9 mouse cellular contexts compared by ENCODE assay signal in genomic region chr9:32506161-32506560, GRCm38 (mm10). TPM values are rescaled to one million over a fixed set of nuclear protein-coding genes. Genes with fewer than 3 reads are reported as not detected.
DNase-seq lines count a peak whose midpoint lies in the region; ATAC-seq and TF ChIP-seq lines count a peak whose summit lies in the region.
"Had no signal": no experiment of that assay in that cellular context is flagged by ENCODE, and none has a peak within 500 bp of the region (broad histone marks: within the 10 kb centered on the region; RNA-seq: fewer than 3 reads in every experiment).

No protein-coding gene starts in this region.

- no peaks in the 10 kb centered on the region for H3K9me3 ChIP-seq in CH12.LX (replicated peaks; ENCODE audit: low read length)
- H3K9me3 ChIP-seq in embryonic facial prominence, embryonic 10.5 days: no peaks in the 10 kb centered on the region
- no peaks in the 10 kb centered on the region for H3K9me3 ChIP-seq in intestine, embryonic 15.5 days
- H3K9me3 ChIP-seq in forebrain, embryonic 15.5 days: no peaks in the 10 kb centered on the region
- H3K9me3 ChIP-seq: liver, embryonic 15.5 days had no signal

- H3K36me3 ChIP-seq in CH12.LX (replicated peaks in 1 of 2; ENCODE audit: control insufficient read depth in 1 of 2, insufficient read depth in 1 of 2, low read length in 1 of 2): peaks cover 0 to 19% of the 10 kb centered on the region in 2 experiments
- H3K36me3 ChIP-seq in embryonic facial prominence, embryonic 10.5 days (replicated peaks): peaks cover 14% of the 10 kb centered on the region
- no peaks in the 10 kb centered on the region for H3K36me3 ChIP-seq in intestine, embryonic 15.5 days
- no peaks in the 10 kb centered on the region for H3K36me3 ChIP-seq in forebrain, embryonic 15.5 days
- H3K36me3 ChIP-seq: liver, embryonic 15.5 days had no signal

- no peak for TF ChIP-seq RAD21 in CH12.LX (IDR thresholded peaks at IDR 0.05; ENCODE audit: low read depth, low read length)

- DNase-seq in CH12.LX (ENCODE audit: extremely low read depth): no peak
- DNase-seq in embryonic facial prominence, embryonic 10.5 days (ENCODE audit: low spot score): peak; percentile 27
- peak; percentile 59 for DNase-seq in lung, postnatal 10 days
- DNase-seq in ovary, postnatal 10 days (ENCODE audit: low spot score): no peak
- no peak for DNase-seq in layer of hippocampus, postnatal 25 days (ENCODE audit: extremely low spot score in 1 of 2, low spot score in 1 of 2)

- H3K4me2 ChIP-seq in CH12.LX (ENCODE audit: insufficient read depth, low read depth, poor library complexity, severe bottlenecking): peak overlapping the region; percentile 95
- H3K4me2 ChIP-seq in intestine, embryonic 15.5 days (replicated peaks): no peak overlapping the region
- H3K4me2 ChIP-seq in forebrain, embryonic 15.5 days (replicated peaks): no peak overlapping the region
- H3K4me2 ChIP-seq: liver, embryonic 15.5 days had no signal

- peaks cover 35 to 90% of the 10 kb centered on the region in 2 experiments for H3K4me1 ChIP-seq in CH12.LX (ENCODE audit: control insufficient read depth in 1 of 2, insufficient read depth in 2 of 2)
- H3K4me1 ChIP-seq in embryonic facial prominence, embryonic 10.5 days: peaks cover 79% of the 10 kb centered on the region
- peaks cover 16% of the 10 kb centered on the region for H3K4me1 ChIP-seq in intestine, embryonic 15.5 days (replicated peaks)
- H3K4me1 ChIP-seq in forebrain, embryonic 15.5 days: no peaks in the 10 kb centered on the region

- 55% methylated on average over 8 of the region's 8 CpGs for WGBS in embryonic facial prominence, embryonic 10.5 days
- whole genome bisulfite sequencing in intestine, embryonic 15.5 days: 23% methylated on average over 8 of the region's 8 CpGs
- WGBS in forebrain, embryonic 15.5 days: 61% methylated on average over 8 of the region's 8 CpGs

- dilution Hi-C loops in CH12.LX (cut with MboI; ENCODE audit: extremely low pct_ligation_motif_present, extremely low pct_unique_long_range_greater_than_20kb, low sequenced_read_pairs): no loop called here

- peak overlapping the region; percentile 57 for H3K9ac ChIP-seq in CH12.LX (ENCODE audit: insufficient read depth, low read depth)
- H3K9ac ChIP-seq in intestine, embryonic 15.5 days: no peak overlapping the region
- no peak overlapping the region for H3K9ac ChIP-seq in forebrain, embryonic 15.5 days (replicated peaks)
- H3K9ac ChIP-seq: liver, embryonic 15.5 days had no signal

- no peak for TF ChIP-seq POLR2A in CH12.LX (IDR thresholded peaks at IDR 0.05; ENCODE audit: low read depth, low read length)

- no peak for TF ChIP-seq CTCF in CH12.LX (conservative IDR thresholded peaks at IDR 0.05 in 1 of 2, IDR thresholded peaks at IDR 0.05 in 1 of 2; ENCODE audit: low read depth in 2 of 2, low read length in 2 of 2)

- in situ Hi-C loops in CH12.LX (cut with MboI; ENCODE audit: low pct_ligation_motif_present, low pct_unique_long_range_greater_than_20kb, low sequenced_read_pairs): no loop called here

- peaks cover 61% of the 10 kb centered on the region for H3K79me2 ChIP-seq in CH12.LX (replicated peaks; ENCODE audit: control insufficient read depth, extremely low read depth, insufficient read depth, poor library complexity, severe bottlenecking)

- TF ChIP-seq EP300 in CH12.LX (IDR thresholded peaks at IDR 0.05; ENCODE audit: low read length): no peak

- no peak overlapping the region for H3K4me3 ChIP-seq in CH12.LX (replicated peaks in 1 of 3; ENCODE audit: low read depth in 2 of 3, low read length in 2 of 3, poor library complexity in 1 of 3)
- H3K4me3 ChIP-seq in embryonic facial prominence, embryonic 10.5 days: no peak overlapping the region
- H3K4me3 ChIP-seq in intestine, embryonic 15.5 days (replicated peaks): no peak overlapping the region
- H3K4me3 ChIP-seq in forebrain, embryonic 15.5 days: no peak overlapping the region
- H3K4me3 ChIP-seq: liver, embryonic 15.5 days had no signal

- H3K27ac ChIP-seq in CH12.LX (ENCODE audit: insufficient read depth, low read depth): peak overlapping the region; percentile 95
- peak overlapping the region; percentile 21; the same call in 1 of the 2 replicates for H3K27ac ChIP-seq in embryonic facial prominence, embryonic 10.5 days (replicated peaks)
- H3K27ac ChIP-seq in intestine, embryonic 15.5 days: 0 out of 2 replicates have a peak overlapping the region, but pooled peaks have one; percentile 2
- no peak overlapping the region for H3K27ac ChIP-seq in forebrain, embryonic 15.5 days (replicated peaks)

- peak; percentile 49; the same call in 1 of the 2 replicates for ATAC-seq in intestine, embryonic 15.5 days
- no peak for ATAC-seq in megakaryocyte, adult 5-6 weeks (ENCODE audit: poor library complexity, severe bottlenecking)
- ATAC-seq in forebrain, embryonic 15.5 days (replicated peaks): no peak

- no peaks in the 10 kb centered on the region for H3K27me3 ChIP-seq in CH12.LX (replicated peaks)
- H3K27me3 ChIP-seq in embryonic facial prominence, embryonic 10.5 days (replicated peaks; ENCODE audit: low read depth, poor library complexity, severe bottlenecking): no peaks in the 10 kb centered on the region
- no peaks in the 10 kb centered on the region for H3K27me3 ChIP-seq in intestine, embryonic 15.5 days (replicated peaks)
- H3K27me3 ChIP-seq in forebrain, embryonic 15.5 days: no peaks in the 10 kb centered on the region

TF ChIP-seq in CH12.LX, 34 proteins besides CTCF, POLR2A, EP300 and RAD21:
- no peak for TF ChIP-seq HCFC1 (IDR thresholded peaks at IDR 0.05; ENCODE audit: low read depth, low read length)
- no peak for TF ChIP-seq ZKSCAN1 (IDR thresholded peaks at IDR 0.05; ENCODE audit: borderline replicate concordance, low read depth, low read length)
- TF ChIP-seq TBP (conservative IDR thresholded peaks at IDR 0.05; ENCODE audit: low read depth, low read length): no peak
- no peak for TF ChIP-seq JUND (conservative IDR thresholded peaks at IDR 0.05; ENCODE audit: low read depth, low read length)
- no peak for TF ChIP-seq ETS1 (conservative IDR thresholded peaks at IDR 0.05; ENCODE audit: low read depth, low read length)
TF ChIP-seq in CH12.LX: peak in this region for 0.

RNA-seq across cellular contexts. Expression of gene Fli1, which starts 36.5 kb away (rescaled TPM):
- total RNA-seq in CH12.LX (2012; rRNA removed) (20.8 and 23.3 TPM in 2 replicates), CH12.LX (2014; rRNA removed) (29.3 TPM in 2 replicates)
- 20.3 and 20.6 TPM in 2 replicates for polyA plus RNA-seq in CH12.LX (2012; ENCODE audit: insufficient read length, low read depth)
- polyA plus RNA-seq in embryonic facial prominence, embryonic 10.5 days (2016; fragmentation: Nextera tagmentation; extraction: Ambion mirVana): 54.8 and 56.7 TPM in 2 replicates
- 12.6 and 14.4 TPM in 2 replicates for polyA plus RNA-seq in intestine, embryonic 15.5 days (2015; fragmentation: Nextera tagmentation; extraction: Ambion mirVana)
- total RNA-seq in megakaryocyte, adult 5-6 weeks (2015): 89.0 and 92.7 TPM in 2 replicates
- 95.8 and 106 TPM in 2 replicates for total RNA-seq in megakaryocyte, adult 5-6 weeks (2017)
- polyA plus RNA-seq in forebrain, embryonic 15.5 days (2015; fragmentation: Nextera tagmentation; extraction: Ambion mirVana): 6.1 and 6.2 TPM in 2 replicates
- 1 to 10 TPM; 4.6 to 5.3 TPM for total RNA-seq in layer of hippocampus, postnatal 25 days (2021)

Comparison
In these comparisons a context has a peak if more than half of its experiments do, and no peak if none do; other contexts are left out.
1. DNase-seq: peak in embryonic facial prominence, embryonic 10.5 days (single experiment) and lung, postnatal 10 days (single experiment); none in CH12.LX (single experiment), ovary, postnatal 10 days (single experiment) and layer of hippocampus, postnatal 25 days (0 of 2).